Mouse (Mus musculus): Measurements from ENCODE around the gene Evi2b. TPM values are rescaled to one million over a fixed set of nuclear protein-coding genes. Genes with fewer than 3 reads are reported as not detected.

Gene Evi2b
- 62.6 TPM for total RNA-seq (2023)

DNA sequence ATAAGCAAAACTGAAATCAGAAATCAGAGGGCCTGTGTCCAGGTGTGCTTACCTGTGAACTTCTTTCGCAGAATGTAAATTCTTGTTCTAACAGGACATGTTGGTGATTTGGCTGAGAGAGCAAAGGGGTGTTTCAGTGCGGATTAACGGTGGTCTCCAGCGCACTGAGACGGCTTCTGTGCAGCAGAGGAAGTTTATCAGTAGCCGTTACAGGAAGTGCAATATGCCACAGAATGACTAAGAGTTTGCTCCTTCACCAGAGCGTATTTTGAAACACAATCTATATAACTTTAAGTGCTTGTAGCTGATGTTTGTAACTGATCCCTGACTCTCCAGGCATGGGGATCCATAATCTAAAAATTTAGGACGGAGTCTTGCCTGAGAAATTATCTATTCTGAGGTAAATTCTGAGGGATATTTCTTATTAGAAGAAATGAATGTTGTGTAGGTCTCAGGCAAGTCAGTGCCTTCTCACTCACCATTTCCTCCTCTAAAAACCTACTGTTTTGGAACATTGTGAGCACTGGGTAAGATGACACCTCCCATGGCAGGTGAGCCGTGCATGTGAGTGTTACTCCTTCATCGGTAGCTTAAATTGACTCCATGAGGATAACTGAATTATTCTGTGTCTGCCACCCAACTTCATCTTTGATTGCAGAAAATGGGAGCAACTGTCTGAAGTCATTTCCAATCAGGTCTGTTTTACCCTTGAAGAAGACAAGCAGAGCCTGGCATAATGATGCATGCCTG is at the start of gene Evi2b:
Evi2b (minus strand) TSS at position 203 of the 750 bp plus-strand sequence.

DNA sequence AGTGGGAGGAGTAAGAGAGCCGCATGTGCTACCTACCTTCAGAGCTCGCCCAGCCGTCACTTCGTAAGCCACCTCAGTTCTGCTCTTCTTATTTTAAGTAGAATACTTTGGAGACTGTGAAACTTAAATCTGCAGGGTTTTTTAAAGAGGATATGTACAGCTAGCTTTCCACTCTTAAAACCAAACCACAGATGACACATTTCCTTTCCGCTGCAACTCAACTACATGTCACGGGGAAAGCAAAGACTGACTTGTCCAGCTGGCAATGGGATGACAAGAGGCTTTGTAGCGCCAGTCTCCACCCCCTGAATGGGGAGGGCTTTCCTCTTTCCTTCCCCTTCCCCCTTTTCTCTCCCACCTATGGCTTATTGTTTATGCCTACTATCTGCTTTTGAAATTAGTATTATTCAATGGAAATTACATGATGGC is 6.8 kb upstream of the Evi2b start, which contains the start of the genes Evi2 and Evi2a:
Evi2 (minus strand) TSS at position 257 of the 429 bp plus-strand sequence.
Evi2a (minus strand) TSS at position 277 of the 429 bp plus-strand sequence.

DNA sequence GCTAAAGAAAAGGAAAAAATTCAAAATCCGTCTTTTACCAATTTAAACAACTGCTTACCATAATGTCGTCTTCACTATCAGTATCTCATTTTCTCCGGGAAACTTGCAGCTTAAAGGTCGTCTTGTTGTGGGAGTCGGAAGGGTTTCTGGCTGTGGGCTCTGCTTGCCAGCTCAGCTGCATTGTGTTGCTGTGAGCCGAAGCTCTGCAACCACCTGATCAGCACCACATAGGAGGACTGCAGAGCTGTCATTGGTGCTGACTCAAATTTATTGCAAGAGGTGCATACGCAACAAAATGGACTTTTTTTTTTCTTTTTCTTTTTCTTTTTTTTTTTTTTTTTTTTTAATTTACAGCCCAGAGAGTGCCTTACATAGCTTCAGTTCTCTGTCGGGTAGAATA is 19.7 kb downstream of the Evi2b start, which contains the start of gene Omg:
Omg (minus strand) TSS at position 240 of the 400 bp plus-strand sequence.

Other genes starting within 250 kb of the Evi2b start
- gene Gm9964, start 226.9 kb downstream of the Evi2b start, total RNA-seq (2023): 3.7 TPM
- gene Nf1, start 184.1 kb downstream of the Evi2b start, total RNA-seq (2023): 22.9 TPM
- gene Omg, start 19.7 kb downstream of the Evi2b start, total RNA-seq (2023): 0.67 TPM
- gene Evi2, start 6.8 kb upstream of the Evi2b start, total RNA-seq (2023): 2.7 TPM
- 24.6 TPM for gene Evi2a, start 6.8 kb upstream of the Evi2b start, total RNA-seq (2023)
- 41.2 TPM for gene Rab11fip4, start 67.5 kb upstream of the Evi2b start, total RNA-seq (2023)